Mouse (Mus musculus) ovary, adult 10 weeks (tissue): Measurements from ENCODE around the gene 4930522L14Rik. TPM values are rescaled to one million over a fixed set of nuclear protein-coding genes. Genes with fewer than 3 reads are reported as not detected.

Experiments
- polyA plus RNA-seq: library from polyadenylated mRNA; stranded (reverse); fragments of 350-450 nt; fragmentation: Illumina TruSeq; extraction: RNeasy Lipid Tissue Mini Kit (QIAGEN cat#74804); gene quantifications from one replicate; pipeline ENCODE4 v1.2.3, GENCODE M21; 2014

The 4930522L14Rik gene
- polyA plus RNA-seq, result 54.7 TPM

GRCm38 (mm10) chr5:109751391-109752071, at the start of gene 4930522L14Rik:
TSS of gene 4930522L14Rik (minus strand) at chr5:109751886.

GRCm38 (mm10) chr5:109690537-109691201, 61.0 kb downstream of the 4930522L14Rik start, which contains the start of gene 5430403G16Rik:
TSS of gene 5430403G16Rik (minus strand) at chr5:109691041.

Other genes with a start within 250 kb of the 4930522L14Rik start
- gene Crlf2, start 192.9 kb downstream of the 4930522L14Rik start, polyA plus RNA-seq, result 0.91 TPM
- 25.3 TPM for gene 5430403G16Rik, start 60.8 kb downstream of the 4930522L14Rik start, polyA plus RNA-seq
- gene Gm15446, start 171.5 kb upstream of the 4930522L14Rik start, polyA plus RNA-seq, result 93.5 TPM
- 107 TPM for gene Zfp932, start 244.6 kb upstream of the 4930522L14Rik start, polyA plus RNA-seq